Mouse (Mus musculus) kidney, adult 11 months (tissue): ENCODE measurements around the gene Maml1.

Experiments
- DNase-seq: peaks from one replicate; pipeline ENCODE4 v3.0.0; 2022

The Maml1 gene

DNA sequence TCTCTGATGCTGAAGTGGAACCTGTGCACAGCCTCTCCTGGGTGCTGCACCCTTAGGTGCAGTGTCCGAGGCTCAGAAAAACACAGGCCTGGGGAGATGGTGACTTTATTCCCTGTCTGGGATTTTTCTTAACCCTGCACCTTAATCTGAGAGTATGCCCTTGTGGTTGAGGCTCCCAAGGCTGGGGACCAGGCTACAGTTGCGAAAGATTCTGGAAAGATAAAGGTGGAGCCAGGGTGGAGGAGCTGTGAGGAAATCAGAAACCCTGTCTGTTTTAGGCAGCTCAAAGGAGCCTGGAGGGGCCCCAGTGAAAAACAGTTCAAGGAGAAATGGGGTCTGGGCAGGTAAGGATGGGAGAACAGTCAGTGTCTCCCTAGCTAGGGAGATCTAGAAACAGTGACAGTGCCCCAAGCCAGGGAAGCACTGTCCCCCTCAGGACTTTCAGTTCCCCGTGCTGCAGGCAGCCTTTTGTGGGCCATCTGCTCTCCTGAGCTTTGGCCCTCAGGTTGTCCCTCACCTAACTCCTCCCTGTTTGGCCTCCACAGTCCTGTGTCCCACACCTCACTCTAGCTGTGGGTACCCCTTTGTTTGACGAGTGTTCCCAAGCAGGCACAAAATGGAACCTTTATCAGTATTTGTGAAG lies 75.3 kb downstream of the Maml1 start:
- no peak for DNase-seq

DNA sequence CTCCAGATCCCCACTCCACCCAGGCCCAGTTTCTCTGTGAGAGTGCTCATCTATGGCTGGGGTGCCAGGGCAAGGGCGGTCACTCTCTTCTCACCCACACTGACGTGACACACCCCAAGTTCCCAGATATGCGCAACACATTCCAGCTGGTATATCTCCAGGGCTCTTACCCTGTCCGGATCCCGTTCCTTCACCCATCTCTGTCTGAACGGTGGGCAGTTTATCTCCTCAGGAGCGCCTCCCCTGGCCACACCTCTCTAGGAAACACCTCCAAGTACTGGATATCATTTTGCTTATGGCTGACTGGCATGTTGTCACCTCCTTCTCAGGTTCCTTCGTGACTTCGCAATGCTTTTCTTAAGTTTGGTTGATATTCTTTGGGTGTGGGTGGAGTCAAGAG lies 76.5 kb downstream of the Maml1 start:
- no peak for DNase-seq

DNA sequence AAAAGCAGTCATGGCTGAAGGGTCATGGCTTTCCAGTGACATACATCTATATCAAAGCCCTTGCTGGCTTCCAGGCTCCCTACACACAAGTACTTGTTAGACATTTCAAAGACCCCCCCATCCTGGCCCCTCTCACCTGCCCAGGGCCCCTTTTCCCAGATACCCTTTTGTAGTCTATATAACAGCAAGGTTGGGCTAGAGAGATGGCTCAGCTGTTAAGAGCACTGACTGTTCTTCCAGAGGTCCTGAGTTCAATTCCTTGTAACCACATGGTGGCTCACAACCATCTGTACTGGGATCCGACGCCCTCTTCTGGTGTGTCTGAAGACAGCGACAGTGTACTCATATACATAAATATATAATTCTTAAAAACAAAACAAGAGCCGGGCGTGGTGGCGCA lies 77.5 kb downstream of the Maml1 start:
- DNase-seq, result no peak

DNA sequence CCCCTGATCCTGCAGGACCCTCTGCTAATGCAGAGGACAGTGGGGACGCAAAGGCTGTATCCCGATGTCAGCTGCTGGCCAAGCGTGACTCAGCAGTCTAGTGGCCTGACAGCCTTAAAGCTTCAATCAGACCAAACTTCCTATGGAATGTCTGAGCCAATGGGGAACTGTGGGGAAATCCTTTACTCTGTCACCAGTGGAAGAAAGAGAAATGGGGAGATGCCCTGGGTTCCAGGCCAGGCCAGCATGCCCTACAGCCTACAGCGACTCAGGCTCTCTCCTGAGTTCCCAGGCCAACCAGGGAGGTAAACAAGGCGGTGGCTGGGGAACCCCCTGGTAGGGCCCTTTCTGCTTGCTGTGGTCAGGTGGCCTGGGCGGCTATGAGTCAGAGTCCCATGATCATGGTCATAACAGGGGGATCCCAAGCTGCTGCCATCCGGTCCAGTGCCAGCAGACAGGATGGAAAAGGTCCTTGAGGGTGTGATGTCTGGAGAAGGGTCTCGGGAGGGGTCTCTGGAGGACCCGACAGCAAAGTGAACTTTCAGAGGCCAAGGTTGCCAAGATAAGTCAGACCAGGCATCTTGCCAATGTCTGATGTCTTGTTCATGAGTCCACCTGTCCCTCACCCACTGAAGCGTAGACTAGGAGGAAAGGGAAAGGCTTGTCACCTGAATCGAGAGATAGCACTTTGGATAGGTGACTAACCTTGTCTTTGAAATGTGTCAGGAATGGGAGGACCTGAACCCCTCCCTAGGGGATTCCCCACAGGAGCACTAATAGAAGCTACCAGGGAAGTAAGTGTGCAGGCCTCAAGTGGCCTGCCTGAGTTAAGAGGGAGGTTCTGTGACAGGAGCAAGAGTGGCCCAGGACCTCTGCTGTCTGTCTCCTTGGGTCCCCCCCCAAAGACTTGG lies 79.0 kb downstream of the Maml1 start:
- DNase-seq, result peak; percentile 96

DNA sequence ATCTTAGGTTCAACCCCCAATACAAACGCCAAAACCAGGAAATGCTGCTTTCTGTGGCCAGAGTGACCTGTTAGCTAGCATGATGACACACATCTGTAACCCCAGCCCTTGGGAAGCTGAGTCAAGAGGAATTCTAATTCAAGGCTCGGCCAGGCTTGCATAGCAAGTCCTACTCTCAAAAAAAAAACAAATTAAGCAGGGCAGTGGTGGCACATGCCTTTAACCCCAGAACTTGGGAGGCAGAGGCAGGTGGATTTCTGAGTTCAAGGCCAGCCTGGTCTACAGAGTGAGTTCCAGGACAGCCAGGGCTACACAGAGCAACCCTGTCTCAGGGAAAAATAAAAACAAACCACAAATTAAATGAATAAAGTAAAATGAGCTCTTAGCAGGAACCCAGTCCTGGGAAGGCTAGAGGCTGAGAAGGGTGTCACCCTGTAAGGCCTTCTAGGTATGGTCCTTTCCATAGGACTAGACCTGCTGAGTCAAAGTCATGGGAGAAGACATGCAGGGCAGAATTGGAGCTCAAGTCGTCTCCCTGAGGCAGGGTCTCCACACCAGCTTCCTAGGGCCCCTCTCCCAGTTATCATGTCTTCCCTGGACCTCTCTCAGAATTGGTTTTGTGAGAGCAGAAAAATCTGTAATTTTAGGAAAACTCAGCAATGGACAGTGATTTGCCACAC lies 79.9 kb downstream of the Maml1 start:
- no peak for DNase-seq

DNA sequence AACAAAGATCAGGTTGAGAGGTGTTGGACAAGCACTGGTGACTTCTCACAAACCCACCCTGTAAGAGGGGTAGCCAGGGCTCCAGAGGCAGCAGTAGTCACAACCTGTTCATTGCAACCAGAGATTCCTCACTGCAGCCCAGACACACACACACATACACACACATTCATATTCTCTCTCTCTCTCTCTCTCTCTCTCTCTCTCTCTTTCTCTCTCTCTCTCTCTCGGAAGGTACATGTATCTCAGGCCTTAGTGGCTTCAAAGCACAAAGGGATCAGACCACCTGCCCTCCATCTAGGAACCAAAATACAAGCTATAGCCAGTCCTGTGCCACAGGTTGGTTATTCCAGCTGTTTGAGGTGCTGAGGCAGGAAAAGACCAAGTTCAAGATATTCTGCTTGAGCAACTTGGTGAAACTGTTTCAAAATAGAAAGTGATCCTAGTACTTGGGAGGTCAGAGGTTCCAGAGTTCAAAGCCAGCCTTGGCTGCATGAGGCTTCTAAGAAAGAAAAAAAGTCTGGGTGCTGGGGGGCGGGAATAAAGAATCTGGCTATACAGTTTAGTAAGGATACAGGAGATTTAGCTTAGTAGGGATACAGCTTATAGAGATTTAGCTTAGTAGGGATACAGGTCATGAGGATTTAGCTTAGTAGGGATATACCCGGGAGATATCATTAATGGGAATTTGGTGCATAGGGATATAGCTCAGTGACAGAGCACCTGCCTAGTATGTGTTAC lies 80.6 kb downstream of the Maml1 start:
- DNase-seq, result no peak

DNA sequence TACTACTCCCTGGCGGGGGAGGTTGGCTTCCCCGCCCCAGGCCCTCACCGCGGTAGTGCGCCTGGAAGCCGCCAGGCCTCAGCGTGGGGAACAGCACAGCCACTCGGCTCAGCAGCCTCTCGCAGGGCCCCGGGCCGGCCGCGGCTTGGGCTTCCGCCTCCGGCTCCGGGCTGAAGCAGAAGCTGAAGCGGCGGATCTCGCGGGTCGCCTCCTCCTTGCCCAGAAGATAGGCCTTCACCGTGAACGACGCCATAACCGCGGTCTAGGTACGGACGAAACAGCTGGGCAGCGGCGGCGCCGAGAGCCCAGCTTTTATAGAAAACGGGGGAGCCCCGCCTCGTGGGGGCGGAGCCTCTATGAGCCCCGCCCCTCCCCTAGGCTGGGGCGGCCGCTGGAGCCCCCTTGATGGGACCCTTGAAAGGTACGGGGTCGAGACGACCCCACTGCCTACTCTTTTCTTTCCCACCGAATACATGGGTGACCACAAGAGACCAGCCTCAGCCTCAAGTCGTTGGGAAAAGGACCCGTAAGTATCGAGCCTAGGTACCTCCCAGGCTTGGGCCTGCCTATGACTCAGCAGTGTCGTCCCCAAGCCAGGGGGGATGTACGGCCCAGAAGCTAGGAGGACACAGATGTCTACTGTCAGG lies 81.5 kb downstream of the Maml1 start, which contains the start of the genes Sqstm1 and Mgat4b:
Gene Sqstm1, minus strand, starts transcription at position 323 of the 647 bp plus-strand sequence.
Gene Mgat4b, plus strand, starts transcription at position 386 of the 647 bp plus-strand sequence.
- DNase-seq, result peak; percentile 77

GRCm38 (mm10) chr11:50210101-50210504 lies 82.0 kb downstream of the Maml1 start:
- peak; percentile 94 for DNase-seq

DNA sequence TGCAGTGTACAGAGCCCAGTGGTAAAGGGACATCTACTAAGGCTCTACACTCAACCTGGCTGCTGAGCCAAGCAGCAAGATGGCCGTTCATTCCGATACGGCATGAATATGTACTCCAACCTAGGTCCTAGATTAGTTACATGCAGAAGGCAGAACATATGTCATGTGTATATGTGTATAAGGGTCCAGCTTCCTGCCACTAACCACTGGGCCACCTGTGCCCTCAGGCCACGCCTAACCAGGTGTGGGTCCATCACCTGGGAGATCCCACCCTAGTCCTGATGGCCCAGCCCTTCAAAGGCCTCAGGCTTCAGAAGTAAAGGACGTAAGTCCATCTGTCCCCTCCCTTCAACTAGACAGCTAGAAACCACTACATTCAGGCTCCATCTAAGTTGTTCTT lies 84.1 kb downstream of the Maml1 start:
- DNase-seq, result no peak

DNA sequence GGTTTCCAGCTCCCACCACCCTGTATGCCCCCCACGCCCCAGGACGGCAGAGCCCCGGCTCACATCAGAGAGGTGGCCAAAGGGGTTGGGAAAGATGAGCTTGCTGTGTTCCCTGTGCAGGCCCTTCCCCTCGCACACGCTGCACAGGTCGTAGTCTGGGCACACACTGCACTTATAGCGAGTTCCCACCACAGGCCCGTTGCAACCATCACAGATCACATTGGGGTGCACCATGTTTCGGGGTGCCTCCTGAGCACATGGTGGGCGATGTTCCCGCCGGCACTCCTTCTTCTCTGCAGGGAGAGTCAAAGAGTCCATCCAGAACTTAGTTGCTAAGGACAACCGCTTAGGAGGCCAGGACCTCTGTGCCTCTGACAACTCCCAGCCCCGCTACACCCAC lies 84.8 kb downstream of the Maml1 start:
- no peak for DNase-seq

DNA sequence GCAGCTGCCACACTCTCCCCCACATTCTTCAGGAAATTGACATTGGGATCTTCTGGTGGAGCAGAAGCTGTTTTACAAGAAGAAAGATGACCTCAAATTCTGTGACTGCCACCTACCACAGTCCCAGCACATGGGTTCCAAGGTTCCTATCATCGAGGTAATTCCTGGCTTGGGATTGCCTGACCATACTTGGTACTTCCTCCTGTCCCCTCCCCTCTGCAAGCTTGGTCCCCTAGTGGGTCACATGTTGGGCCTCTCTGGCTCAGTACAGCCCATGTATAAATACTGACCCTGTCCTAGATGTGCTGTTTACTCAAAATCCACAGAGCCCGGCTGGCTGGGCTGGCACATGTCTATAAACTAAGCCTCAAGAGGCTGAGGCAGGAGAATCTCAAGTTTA lies 86.1 kb downstream of the Maml1 start:
- DNase-seq, result no peak
